Mouse (Mus musculus) kidney, embryonic 16.5 days (tissue): ENCODE data around the gene Cab39. TPM values are rescaled to one million over a fixed set of nuclear protein-coding genes. Genes with fewer than 3 reads are reported as not detected.

Source experiments
- ATAC-seq: fragments of 200-750 bp; cut with Nextera tagmentation; 2 replicates; pipeline ENCODE4 v1.8.0; 2017; ENCODE audit warnings: moderate TSS enrichment; ENCODE audit not compliant: low FRiP score, low TSS enrichment
- H3K27ac ChIP-seq: fragments of 300-500 bp; sonication (generic); 2 replicates; pipeline ENCODE4 v1.5.1; 2014; ENCODE audit warnings: low read length
- H3K27me3 ChIP-seq: fragments of 300-500 bp; sonication (generic); 2 replicates; pipeline ENCODE4 v1.6.1; 2014; ENCODE audit warnings: low read length, control low read depth, mixed read lengths; ENCODE audit not compliant: insufficient read depth
- H3K36me3 ChIP-seq: fragments of 300-500 bp; sonication (generic); 2 replicates; pipeline ENCODE4 v1.6.1; 2014; ENCODE audit warnings: low read length, control low read depth, mixed read lengths; ENCODE audit not compliant: insufficient read depth
- H3K4me1 ChIP-seq: fragments of 300-500 bp; sonication (generic); 2 replicates; pipeline ENCODE4 v1.6.1; 2014; ENCODE audit warnings: low read length, control low read depth, mixed read lengths; ENCODE audit not compliant: insufficient read depth
- H3K4me2 ChIP-seq: fragments of 300-500 bp; sonication (generic); replicated peaks from 2 replicates; pipeline ENCODE4 v1.6.1; 2014; ENCODE audit warnings: low read depth, low read length
- H3K4me3 ChIP-seq: fragments of 300-500 bp; sonication (generic); 2 replicates; pipeline ENCODE4 v1.5.1; 2014; ENCODE audit warnings: mild to moderate bottlenecking, low read length
- H3K9ac ChIP-seq: fragments of 300-500 bp; sonication (generic); replicated peaks from 2 replicates; pipeline ENCODE4 v1.6.1; 2014; ENCODE audit warnings: low read length
- H3K9me3 ChIP-seq: fragments of 300-500 bp; sonication (generic); 2 replicates; pipeline ENCODE4 v1.6.1; 2016; ENCODE audit warnings: low read length, control low read depth
- WGBS: fragments of 180-500 bp; shearing (Covaris S2); extraction: QIAGEN DNeasy Blood & Tissue Kit; methylation state at CpG from one replicate; pipeline ENCODE4 v1.1.7; 2014; 5-methylcytosine and 5-hydroxymethylcytosine counted together
- polyA plus RNA-seq: library from polyadenylated mRNA; unstranded; fragments of >200 nt; fragmentation: Nextera tagmentation; extraction: Ambion mirVana; gene quantifications from 2 replicates; pipeline ENCODE4 v1.2.1, GENCODE M21; 2015

The Cab39 gene
- polyA plus RNA-seq, 1 experiment from 2014 or later: 26.9 TPM

DNA sequence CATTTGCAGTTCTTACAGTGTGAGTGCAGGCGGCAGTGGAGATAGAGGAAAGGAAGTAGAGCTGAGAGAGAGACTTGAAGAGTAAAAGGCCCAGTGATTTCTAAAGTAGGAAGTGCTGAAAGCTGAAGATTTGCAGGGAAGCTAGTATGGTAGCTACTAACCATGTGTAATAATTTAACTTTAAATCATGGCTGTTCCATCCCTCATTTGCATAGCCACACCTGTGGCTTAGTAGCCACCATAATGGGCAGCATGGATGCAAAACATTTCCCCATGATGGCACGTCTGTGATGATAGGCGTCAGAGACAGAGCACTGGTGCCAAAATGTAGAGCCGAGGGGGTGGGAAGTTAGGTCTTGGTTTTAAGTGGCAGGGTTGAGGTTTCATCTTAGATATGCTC lies 47.2 kb downstream of the Cab39 start:
- Histone ChIP-seq H3K4me3 (no peak overlapping the region), H3K4me1 (no peaks in the 10 kb centered on the region), H3K27me3 (no peaks in the 10 kb centered on the region), H3K9ac (no peak overlapping the region), H3K4me2 (no peak overlapping the region), H3K27ac (no peak overlapping the region), H3K9me3 (no peaks in the 10 kb centered on the region), H3K36me3 (peaks cover 17% of the 10 kb centered on the region)
- no peak for ATAC-seq
- 89% methylated on average over 4 of the region's 4 CpGs for WGBS

GRCm38 (mm10) chr1:85842251-85842650 lies 49.0 kb downstream of the Cab39 start:
- Histone ChIP-seq H3K27me3 (no peaks in the 10 kb centered on the region), H3K36me3 (peaks cover 21% of the 10 kb centered on the region), H3K4me2 (no peak overlapping the region), H3K9ac (no peak overlapping the region), H3K4me1 (no peaks in the 10 kb centered on the region), H3K9me3 (no peaks in the 10 kb centered on the region), H3K4me3 (no peak overlapping the region), H3K27ac (no peak overlapping the region)
- ATAC-seq: no peak

GRCm38 (mm10) chr1:85843291-85843863 lies 50.1 kb downstream of the Cab39 start:
- H3K4me2 ChIP-seq: no peak overlapping the region
- H3K36me3 ChIP-seq: peaks cover 25% of the 10 kb centered on the region
- H3K4me1 ChIP-seq: no peaks in the 10 kb centered on the region
- no peaks in the 10 kb centered on the region for H3K27me3 ChIP-seq
- ATAC-seq: no peak
- 95% methylated on average over 4 of the region's 4 CpGs for whole genome bisulfite sequencing
- H3K4me3 ChIP-seq: no peak overlapping the region
- H3K9ac ChIP-seq: no peak overlapping the region
- H3K27ac ChIP-seq: no peak overlapping the region
- no peaks in the 10 kb centered on the region for H3K9me3 ChIP-seq

DNA sequence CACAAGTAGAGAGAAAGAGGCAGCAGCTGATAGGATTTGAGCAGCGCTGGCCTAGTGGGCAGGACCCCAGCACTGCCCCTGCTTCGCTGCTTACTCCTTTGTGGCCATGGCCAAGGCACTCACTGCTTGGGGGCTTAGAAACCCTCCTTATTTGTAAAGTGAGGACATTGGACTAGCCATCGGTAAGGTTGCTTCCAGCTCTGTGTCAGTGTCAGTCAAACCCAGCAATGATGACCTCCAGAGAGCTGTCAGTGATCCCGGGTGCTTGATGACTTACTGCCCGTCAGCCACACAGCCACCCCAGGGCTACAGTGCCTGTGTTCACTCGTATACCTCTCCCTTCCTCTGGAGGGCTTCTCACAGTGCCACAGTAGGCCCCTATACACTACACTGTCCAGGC lies 51.7 kb downstream of the Cab39 start:
- ATAC-seq: no peak
- peaks cover 33% of the 10 kb centered on the region for H3K36me3 ChIP-seq
- H3K27me3 ChIP-seq: no peaks in the 10 kb centered on the region
- no peak overlapping the region for H3K27ac ChIP-seq
- H3K9me3 ChIP-seq: no peaks in the 10 kb centered on the region
- no peaks in the 10 kb centered on the region for H3K4me1 ChIP-seq
- no peak overlapping the region for H3K9ac ChIP-seq
- H3K4me3 ChIP-seq: no peak overlapping the region
- 81% methylated on average over 6 of the region's 6 CpGs for WGBS
- no peak overlapping the region for H3K4me2 ChIP-seq

DNA sequence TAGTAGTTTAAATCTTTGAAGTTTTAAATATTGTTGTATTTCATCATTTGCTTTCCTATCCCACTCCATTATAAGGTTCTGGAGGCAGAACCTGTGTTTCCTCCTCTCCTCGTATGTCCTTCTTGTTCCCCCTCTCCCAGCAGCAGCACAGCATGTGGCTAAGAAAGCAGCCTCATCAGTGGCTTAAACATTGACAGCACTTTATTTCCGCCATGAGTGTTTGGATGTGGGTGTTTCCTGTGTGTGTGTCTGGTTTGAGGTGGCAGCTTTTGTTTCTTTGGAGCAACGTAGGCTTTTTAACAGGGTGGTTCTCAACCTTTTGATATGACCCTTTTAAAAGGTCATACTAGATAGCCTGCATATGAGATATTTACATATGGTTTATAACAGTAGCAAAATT lies 52.2 kb downstream of the Cab39 start:
- Histone ChIP-seq H3K27me3 (no peaks in the 10 kb centered on the region), H3K9me3 (no peaks in the 10 kb centered on the region), H3K4me1 (no peaks in the 10 kb centered on the region), H3K36me3 (peaks cover 36% of the 10 kb centered on the region), H3K27ac (no peak overlapping the region), H3K4me3 (no peak overlapping the region), H3K4me2 (no peak overlapping the region), H3K9ac (no peak overlapping the region)
- ATAC-seq: no peak
- WGBS: 60% methylated on average over 3 of the region's 3 CpGs

DNA sequence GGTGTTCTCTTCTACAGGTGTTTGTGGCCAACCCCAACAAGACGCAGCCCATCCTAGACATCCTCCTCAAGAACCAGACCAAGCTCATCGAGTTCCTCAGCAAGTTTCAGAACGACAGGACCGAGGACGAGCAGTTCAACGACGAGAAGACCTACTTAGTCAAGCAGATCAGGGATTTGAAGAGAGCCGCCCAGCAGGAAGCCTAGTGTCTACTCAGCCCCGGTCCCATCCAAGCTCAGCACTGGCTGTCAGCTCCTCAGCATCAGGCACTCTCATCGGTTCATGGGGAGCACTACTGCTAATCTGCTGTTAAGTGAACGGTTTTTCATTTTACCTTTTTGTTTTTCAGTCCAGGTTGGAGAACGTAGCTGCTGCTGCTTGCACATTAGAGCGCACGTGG lies 55.8 kb downstream of the Cab39 start:
- ATAC-seq: no peak
- Histone ChIP-seq H3K4me1 (no peaks in the 10 kb centered on the region), H3K36me3 (peaks cover 39% of the 10 kb centered on the region), H3K9me3 (no peaks in the 10 kb centered on the region), H3K27me3 (no peaks in the 10 kb centered on the region), H3K4me3 (no peak overlapping the region), H3K4me2 (no peak overlapping the region), H3K27ac (no peak overlapping the region), H3K9ac (no peak overlapping the region)
- WGBS: 94% methylated on average over 14 of the region's 14 CpGs

DNA sequence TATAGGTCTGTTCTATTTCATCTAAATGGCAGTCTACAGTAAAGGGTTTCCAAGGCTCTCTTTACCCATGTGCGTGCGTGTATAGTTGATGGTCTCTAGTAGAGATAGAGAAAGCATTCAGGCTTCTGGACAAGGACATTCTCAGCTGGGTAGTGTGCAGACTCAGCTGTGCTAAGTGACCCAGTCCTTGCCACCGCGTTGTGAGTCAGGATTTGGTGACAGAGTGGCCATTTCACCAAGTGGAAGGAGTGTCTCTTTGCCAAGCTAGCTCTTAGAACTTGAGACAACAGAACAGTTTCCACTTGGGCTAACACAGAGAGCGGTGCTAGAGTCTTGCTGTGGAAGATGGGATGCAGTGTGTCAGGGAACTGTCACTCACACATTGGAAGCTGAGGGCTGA lies 57.6 kb downstream of the Cab39 start:
- no peaks in the 10 kb centered on the region for H3K9me3 ChIP-seq
- H3K4me3 ChIP-seq: no peak overlapping the region
- ATAC-seq: no peak
- H3K9ac ChIP-seq: no peak overlapping the region
- peaks cover 37% of the 10 kb centered on the region for H3K36me3 ChIP-seq
- H3K4me1 ChIP-seq: no peaks in the 10 kb centered on the region
- no peak overlapping the region for H3K27ac ChIP-seq
- WGBS: 94% methylated on average over 5 of the region's 5 CpGs
- no peaks in the 10 kb centered on the region for H3K27me3 ChIP-seq
- no peak overlapping the region for H3K4me2 ChIP-seq

- peak; percentile 76 for ATAC-seq
- Histone ChIP-seq H3K9me3 (no peaks in the 10 kb centered on the region), H3K4me3 (no peak overlapping the region), H3K27me3 (no peaks in the 10 kb centered on the region), H3K4me1 (0 out of 2 replicates have a peak, but pooled peaks cover 2% of the 10 kb centered on the region), H3K4me2 (no peak overlapping the region), H3K36me3 (peaks cover 27% of the 10 kb centered on the region), H3K27ac (no peak overlapping the region), H3K9ac (no peak overlapping the region)
- 93% methylated on average over 2 of the region's 2 CpGs for WGBS
Measured at GRCm38 (mm10) chr1:85852996-85853689, 59.9 kb downstream of the Cab39 start.

GRCm38 (mm10) chr1:85853865-85854264 lies 60.6 kb downstream of the Cab39 start:
- H3K4me1 ChIP-seq: 0 out of 2 replicates have a peak, but pooled peaks cover 2% of the 10 kb centered on the region
- peaks cover 20% of the 10 kb centered on the region for H3K36me3 ChIP-seq
- H3K4me2 ChIP-seq: no peak overlapping the region
- H3K27me3 ChIP-seq: no peaks in the 10 kb centered on the region
- H3K9ac ChIP-seq: no peak overlapping the region
- H3K4me3 ChIP-seq: no peak overlapping the region
- no peak overlapping the region for H3K27ac ChIP-seq
- ATAC-seq: no peak
- no peaks in the 10 kb centered on the region for H3K9me3 ChIP-seq
- 84% methylated on average over 2 of the region's 2 CpGs for WGBS

GRCm38 (mm10) chr1:85854475-85854874 lies 61.2 kb downstream of the Cab39 start:
- no peaks in the 10 kb centered on the region for H3K27me3 ChIP-seq
- H3K9me3 ChIP-seq: no peaks in the 10 kb centered on the region
- H3K27ac ChIP-seq: no peak overlapping the region
- H3K9ac ChIP-seq: no peak overlapping the region
- no peak overlapping the region for H3K4me2 ChIP-seq
- 0 out of 2 replicates have a peak, but pooled peaks cover 2% of the 10 kb centered on the region for H3K4me1 ChIP-seq
- no peak for ATAC-seq
- WGBS: 76% methylated on average over 2 of the region's 2 CpGs
- H3K4me3 ChIP-seq: no peak overlapping the region
- peaks cover 14% of the 10 kb centered on the region; the same call in 1 of the 2 replicates for H3K36me3 ChIP-seq
